Mouse (Mus musculus): ENCODE results near the gene Gm13088.
"Not testable (repeated sequence)": the region's sequence is repeated elsewhere in the genome, so short reads cannot be mapped to it uniquely, and the experiment has no call there.

Gm13088 gene

GRCm38 (mm10) chr4:143657146-143657545, at the start of gene Gm13088:
Gene Gm13088 (minus strand): TSS chr4:143657246.
- DNase-seq (ENCODE audit: low spot score): not testable (repeated sequence)

- no peak for DNase-seq (ENCODE audit: low spot score)
Measured at GRCm38 (mm10) chr4:143702611-143703010, 45.6 kb upstream of the Gm13088 start, which contains the start of gene Gm13089. Gene Gm13089 (minus strand): TSS chr4:143702711.

- not testable (repeated sequence) for DNase-seq (ENCODE audit: low spot score)
Measured at GRCm38 (mm10) chr4:143618101-143618500, 38.9 kb downstream of the Gm13088 start.

GRCm38 (mm10) chr4:143614703-143615102, 42.3 kb downstream of the Gm13088 start, which contains the start of gene Gm13083:
Gene Gm13083 (plus strand): TSS chr4:143615003.
- not testable (repeated sequence) for DNase-seq (ENCODE audit: low spot score)

- DNase-seq (ENCODE audit: low spot score): not testable (repeated sequence)
Measured at GRCm38 (mm10) chr4:143611927-143612326, 45.1 kb downstream of the Gm13088 start.

All from lung, postnatal 25 days (tissue).